Mouse (Mus musculus) stomach, postnatal 0 days (tissue): ENCODE results near the gene Tmem202.
A peak's percentile ranks its signal among the peaks of the same experiment; 100 is the strongest.

Experiments used
- CTCF ChIP-seq: IDR thresholded peaks from 2 replicates; pipeline ENCODE4 v1.5.1; 2016; ENCODE audit warnings: antibody characterized with exemption, low read depth, mild to moderate bottlenecking, moderate library complexity
- EP300 ChIP-seq: optimal IDR thresholded peaks from 2 replicates; pipeline ENCODE3; 2016; ENCODE audit warnings: antibody characterized with exemption

- peak; percentile 58 for TF ChIP-seq CTCF
- no peak for TF ChIP-seq EP300
Measured at GRCm38 (mm10) chr9:59537651-59538050, 2.0 kb downstream of the Tmem202 start.
